Mouse (Mus musculus) adrenal gland, postnatal 14 days (tissue): ENCODE results near the gene Guk1. TPM values are rescaled to one million over a fixed set of nuclear protein-coding genes. Genes with fewer than 3 reads are reported as not detected.
A peak's percentile ranks its signal among the peaks of the same experiment; 100 is the strongest.
"Not testable (repeated sequence)": the region's sequence is repeated elsewhere in the genome, so short reads cannot be mapped to it uniquely, and the experiment has no call there.

ENCODE experiments used
- DNase-seq: peaks from one replicate; pipeline ENCODE4 v3.0.0; 2021; ENCODE audit warnings: mixed read lengths
- total RNA-seq: library from RNA; stranded (reverse); gene quantifications from 2 replicates; pipeline ENCODE4 v1.2.3, GENCODE M21; 2021

The Guk1 gene
- total RNA-seq, 1 experiment from 2014 or later: 69.1 TPM

- DNase-seq: not testable (repeated sequence)
Measured at GRCm38 (mm10) chr11:59211561-59211960, 19.5 kb upstream of the Guk1 start.

DNA sequence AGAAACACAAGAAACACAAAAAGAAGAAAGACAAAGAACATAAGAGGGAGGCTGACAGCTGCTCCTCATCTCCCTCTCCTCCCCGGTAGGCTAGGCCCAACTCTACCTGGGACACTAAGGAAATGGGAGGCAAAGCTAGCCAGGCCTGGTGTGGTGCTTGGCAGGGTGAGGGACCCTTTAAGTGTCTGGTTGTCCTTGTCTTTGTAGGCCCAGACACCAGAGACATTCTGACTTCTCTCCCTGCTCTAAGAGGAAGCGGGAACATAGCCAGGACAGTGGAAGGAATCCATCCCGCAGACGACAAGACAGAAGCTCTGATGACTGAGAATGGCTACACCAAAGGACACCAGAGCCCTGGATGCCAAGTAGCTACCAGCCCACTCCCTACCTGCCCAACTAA lies 18.0 kb upstream of the Guk1 start:
- DNase-seq: no peak

DNA sequence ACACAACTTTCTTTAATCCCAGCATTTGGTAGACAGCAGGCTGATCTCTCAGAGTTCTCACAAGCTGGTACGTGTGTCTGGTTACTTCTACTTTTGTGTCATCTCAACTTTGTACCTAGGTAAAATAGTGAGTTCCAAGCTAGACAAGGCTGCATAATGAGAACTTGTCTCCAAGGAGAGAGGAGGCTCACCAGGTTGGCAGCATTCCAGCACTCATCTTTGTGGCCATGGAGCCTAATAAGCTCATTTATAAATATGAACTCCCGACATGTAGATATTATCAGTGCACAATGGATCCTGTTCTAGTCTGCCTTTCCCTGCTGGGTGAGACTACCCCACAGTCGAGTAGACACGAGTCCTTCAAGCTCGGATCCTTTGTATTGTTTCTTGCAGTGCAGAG lies 17.6 kb upstream of the Guk1 start:
- peak; percentile 54 for DNase-seq

DNA sequence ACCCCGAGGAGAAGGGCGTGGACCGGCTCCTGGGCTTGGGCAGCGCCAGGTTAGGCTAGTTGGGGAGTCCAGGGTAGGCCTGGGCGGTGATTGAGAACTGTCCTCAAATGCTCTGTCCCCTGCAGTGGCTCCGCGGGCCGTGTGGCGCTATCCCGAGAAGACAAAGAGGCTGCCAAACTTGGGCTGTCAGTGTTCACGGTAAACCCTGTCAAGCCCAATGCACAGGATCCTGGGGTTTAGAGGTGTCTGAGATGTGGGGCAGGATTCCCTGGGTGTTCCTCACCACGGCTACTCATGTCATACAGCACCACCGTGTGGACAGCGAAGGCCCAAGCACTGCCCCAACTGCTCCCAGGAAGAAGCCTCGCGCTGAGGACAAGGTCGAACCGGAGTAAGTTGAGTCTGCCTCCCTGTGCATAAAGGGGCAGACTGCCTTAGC lies 17.0 kb upstream of the Guk1 start:
- peak; percentile 89 for DNase-seq

- DNase-seq: peak; percentile 96
Measured at GRCm38 (mm10) chr11:59208153-59208831, 16.3 kb upstream of the Guk1 start, which contains the start of gene 2310033P09Rik. Gene 2310033P09Rik, plus strand, starts transcription at chr11:59208321.

DNA sequence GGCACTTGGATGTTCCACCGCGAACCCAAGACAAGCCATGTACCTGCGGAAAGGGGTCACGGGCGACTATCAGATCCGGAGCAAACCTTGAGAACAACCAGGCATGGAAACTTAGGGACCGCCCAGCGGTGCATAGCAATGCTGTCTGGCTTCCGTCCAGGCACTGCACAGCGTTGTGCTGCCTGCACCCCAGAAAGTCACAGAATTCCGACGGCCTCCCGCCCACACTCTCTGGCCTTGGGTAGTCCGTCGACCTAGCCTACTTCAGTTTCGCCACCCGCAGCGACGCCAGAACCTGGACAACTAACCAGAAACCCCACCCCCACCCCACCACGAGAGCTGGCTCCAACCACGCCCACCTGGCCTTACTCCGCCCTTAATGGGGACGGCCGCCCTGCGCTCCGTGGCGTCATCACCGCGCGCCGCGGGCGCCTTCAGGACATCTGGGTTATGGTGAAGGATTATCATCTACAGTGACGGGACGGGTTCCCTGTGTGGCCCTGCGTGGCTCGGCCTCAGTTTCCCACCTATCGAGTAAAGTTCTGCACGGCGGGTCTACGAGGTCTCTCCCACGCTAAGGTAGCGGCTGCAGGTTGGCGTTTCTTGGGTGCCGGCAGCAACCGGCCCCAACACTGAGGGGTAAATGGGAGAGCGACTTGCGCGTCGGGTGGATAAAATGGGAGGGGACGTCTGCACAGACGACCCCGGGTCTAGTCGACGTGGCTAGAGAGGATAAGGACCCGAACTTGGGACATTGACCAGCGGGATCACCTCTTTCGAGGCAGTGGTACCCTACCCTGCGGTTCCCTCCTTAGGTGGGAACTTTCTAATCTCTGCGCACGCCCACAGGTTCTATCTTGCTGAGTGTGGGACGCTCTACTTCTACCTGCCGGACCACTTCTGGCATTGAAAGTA lies 10.3 kb upstream of the Guk1 start, which contains the start of gene Mrpl55:
Mrpl55 (plus strand) TSS at position 406 of the 915 bp plus-strand sequence.
- DNase-seq: peak; percentile 98

- no peak for DNase-seq
Measured at GRCm38 (mm10) chr11:59201216-59202002, 9.4 kb upstream of the Guk1 start.

DNA sequence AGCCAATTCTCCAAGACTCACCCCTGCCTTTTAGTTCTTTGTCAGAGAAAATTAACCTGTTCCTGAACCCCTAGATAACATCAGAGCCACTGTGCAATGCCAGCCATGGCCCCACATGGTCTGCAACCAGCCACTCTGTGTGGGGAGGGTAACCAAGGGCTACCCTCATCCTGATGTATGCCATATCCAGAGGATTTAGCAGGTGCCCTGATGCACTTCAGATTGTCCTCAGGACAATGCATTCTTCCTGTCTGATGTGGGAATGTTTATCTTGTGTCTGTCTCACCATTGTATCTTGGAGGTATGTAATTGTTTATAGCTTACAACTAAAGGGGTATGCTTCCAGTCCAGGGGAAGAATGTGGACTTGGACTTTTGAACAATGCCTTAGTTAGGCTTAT lies 4.2 kb upstream of the Guk1 start:
- DNase-seq: no peak

DNA sequence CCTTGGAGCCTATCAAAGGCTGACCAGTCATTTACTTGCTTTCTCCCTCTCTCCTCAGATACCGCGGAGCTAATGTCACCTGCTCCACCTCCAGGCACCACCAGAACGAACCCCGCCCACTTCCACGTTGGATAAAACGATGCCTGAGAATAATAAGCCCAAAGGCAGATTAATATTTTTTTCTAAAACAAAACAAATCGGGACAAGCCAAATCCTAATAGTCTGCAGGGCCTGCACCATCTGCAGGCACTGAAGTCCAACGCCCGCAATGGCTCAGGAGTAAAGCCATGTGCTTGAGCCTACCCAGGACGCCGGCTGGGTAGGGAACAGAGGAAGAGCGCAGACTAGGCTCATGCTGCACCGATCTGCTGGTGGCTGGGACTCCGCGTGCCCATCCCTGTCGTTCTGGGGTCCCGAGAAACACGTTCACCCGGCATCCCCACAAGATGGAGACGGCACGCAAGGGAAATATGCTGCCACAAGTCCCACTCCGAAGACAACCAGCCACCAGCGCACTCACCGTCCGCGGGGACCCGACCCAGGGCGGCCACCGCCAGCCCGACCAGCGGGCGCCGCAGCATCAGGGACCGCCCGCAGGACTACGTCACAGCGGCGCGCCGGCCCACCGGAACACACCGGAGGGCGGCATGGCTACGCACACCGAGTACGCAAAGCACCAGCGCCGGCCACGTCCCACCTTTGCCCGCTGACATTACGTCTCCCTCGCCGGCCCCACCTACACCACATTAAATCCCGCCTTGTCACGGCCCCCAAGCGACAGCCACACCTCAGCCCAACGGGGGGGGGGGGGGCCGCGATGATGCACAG lies 567 bp downstream of the Guk1 start:
- DNase-seq: peak; percentile 95

DNA sequence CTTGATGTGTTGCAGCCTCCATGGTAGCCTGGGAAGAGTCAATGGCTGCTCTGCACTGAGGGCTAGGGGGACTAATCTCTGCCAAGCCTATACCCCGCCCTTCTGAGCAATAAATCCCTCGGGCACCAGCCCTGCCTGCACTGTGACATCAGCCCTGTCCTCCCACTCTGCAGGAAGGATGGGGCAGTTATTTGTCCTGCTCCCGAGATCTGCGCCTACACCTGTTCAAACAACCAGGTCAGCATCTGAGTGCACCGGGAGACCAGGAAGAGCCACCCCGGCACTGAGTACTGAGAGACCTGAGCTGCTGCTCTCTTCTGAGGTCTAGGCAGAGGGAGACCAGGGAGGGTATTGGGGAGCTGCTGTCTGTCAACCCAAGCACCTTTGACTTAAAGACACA lies 4.3 kb downstream of the Guk1 start:
- DNase-seq: no peak

DNA sequence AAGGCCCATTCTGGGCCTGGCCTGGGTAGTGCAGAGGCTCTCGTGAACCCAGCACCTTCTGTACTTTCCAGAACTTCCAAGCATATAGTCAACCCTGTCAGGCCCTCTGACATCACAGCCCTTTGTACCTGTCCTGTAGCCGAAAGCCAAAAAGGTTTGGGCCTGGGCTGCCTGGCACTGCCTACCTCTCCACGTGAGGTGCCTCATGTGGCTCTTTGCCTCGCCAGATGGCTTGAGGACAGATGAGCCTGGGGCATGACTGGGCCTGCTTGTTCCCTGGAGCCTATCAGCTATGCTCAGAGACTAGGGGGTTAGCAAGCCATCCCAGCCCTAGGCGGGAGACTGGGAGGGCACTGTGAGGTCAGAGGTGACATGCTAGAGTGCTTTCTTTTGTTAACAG lies 6.5 kb downstream of the Guk1 start:
- no peak for DNase-seq

DNA sequence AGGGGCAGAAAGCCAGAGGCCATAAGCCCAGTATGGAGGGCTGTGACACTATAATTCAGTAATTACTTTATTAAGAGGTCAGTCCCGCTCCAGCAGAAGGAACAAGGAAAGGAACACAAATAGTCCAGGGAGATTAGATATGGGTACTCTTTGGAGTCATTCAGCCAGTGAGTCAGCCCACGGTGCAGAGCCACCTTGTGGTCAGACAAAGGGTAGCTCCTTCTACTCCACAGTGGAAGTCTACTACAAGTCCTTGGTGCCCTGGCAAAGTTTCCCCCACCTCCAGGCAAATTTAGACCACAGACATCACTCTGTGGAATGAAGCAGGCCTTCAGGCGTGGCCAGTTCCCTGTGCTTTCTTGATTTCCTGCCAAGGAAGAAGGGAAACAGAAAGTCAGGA lies 8.2 kb downstream of the Guk1 start:
- DNase-seq: peak; percentile 76

GRCm38 (mm10) chr11:59182864-59183331 lies 9.1 kb downstream of the Guk1 start, which contains the start of gene Gjc2:
Gene Gjc2, minus strand, starts transcription at chr11:59183213.
- peak; percentile 78 for DNase-seq

GRCm38 (mm10) chr11:59176921-59177320 lies 15.1 kb downstream of the Guk1 start:
- no peak for DNase-seq

DNA sequence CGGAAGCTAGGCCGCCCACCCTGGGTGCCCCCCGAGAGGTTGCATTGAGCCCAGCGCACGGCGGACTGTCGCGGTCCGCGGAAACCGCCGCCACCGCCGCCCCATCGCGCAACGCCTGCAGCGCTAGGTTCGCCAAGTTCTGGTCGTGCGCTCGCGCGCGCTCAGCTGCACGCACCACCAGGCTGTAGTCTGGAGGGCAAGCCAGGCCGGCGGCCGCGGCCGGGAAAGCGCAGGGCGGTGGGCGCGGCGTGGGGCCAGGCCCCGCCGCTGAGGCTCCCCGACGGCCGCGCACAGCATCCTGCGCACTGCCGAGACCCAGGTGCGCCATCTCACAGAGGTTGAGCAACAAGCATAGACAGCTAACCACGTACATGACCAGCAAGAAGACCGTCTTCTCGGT lies 15.5 kb downstream of the Guk1 start:
- no peak for DNase-seq

DNA sequence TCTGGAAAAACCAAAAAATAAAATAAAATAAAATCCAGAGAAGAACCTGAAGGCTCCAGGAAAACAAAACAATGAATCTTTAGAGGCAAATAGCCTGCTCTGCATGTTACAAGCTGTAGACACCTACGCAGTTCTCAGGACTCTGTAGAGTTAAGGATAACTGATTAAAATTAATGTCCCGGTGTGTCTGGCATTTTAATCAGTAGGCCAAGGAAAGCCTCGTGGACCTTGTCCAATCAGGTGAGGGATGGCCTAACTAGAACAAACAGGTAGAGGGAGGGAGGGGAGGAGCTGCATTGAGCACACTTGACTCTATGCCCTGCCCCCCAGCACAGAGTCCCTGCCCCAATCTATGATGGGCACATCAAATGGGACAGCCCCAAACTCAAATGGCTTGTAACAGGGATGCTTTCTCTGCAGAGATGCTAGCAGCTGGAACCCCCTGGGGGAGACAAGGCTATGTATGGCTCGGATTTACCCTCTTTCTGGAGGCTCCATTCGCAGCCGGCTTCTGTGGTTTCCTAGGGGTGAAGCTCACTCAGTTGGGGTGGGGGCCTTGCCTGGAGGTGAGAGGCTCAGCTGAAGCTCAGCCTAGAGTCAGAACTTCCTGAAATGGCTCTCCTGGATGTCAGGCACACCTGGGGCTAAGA lies 17.7 kb downstream of the Guk1 start:
- DNase-seq: no peak

GRCm38 (mm10) chr11:59170549-59170948 lies 21.5 kb downstream of the Guk1 start:
- no peak for DNase-seq

- DNase-seq: no peak
Measured at GRCm38 (mm10) chr11:59169807-59170206, 22.2 kb downstream of the Guk1 start.

- no peak for DNase-seq
Measured at GRCm38 (mm10) chr11:59165616-59166241, 26.3 kb downstream of the Guk1 start.

- no peak for DNase-seq
Measured at GRCm38 (mm10) chr11:59164384-59164783, 27.6 kb downstream of the Guk1 start.
